Mouse (Mus musculus) thymus, adult 2 months (tissue): Measurements from ENCODE around the gene Fgfr2.

Experiments used
- CTCF ChIP-seq: fragments of 200-500 bp; IDR thresholded peaks from 2 replicates; pipeline ENCODE4 v1.5.1; 2012; ENCODE audit warnings: mild to moderate bottlenecking, control low read depth, low read length, moderate library complexity, borderline replicate concordance; ENCODE audit not compliant: control insufficient read depth, poor library complexity, insufficient read depth; ENCODE audit errors: extremely low read depth
- POLR2A ChIP-seq: fragments of 200-500 bp; IDR thresholded peaks from 2 replicates; pipeline ENCODE4 v1.6.1; 2012; ENCODE audit warnings: mild to moderate bottlenecking, low read length, control low read depth, moderate library complexity; ENCODE audit not compliant: control insufficient read depth, poor library complexity, insufficient read depth; ENCODE audit errors: extremely low read depth

DNA sequence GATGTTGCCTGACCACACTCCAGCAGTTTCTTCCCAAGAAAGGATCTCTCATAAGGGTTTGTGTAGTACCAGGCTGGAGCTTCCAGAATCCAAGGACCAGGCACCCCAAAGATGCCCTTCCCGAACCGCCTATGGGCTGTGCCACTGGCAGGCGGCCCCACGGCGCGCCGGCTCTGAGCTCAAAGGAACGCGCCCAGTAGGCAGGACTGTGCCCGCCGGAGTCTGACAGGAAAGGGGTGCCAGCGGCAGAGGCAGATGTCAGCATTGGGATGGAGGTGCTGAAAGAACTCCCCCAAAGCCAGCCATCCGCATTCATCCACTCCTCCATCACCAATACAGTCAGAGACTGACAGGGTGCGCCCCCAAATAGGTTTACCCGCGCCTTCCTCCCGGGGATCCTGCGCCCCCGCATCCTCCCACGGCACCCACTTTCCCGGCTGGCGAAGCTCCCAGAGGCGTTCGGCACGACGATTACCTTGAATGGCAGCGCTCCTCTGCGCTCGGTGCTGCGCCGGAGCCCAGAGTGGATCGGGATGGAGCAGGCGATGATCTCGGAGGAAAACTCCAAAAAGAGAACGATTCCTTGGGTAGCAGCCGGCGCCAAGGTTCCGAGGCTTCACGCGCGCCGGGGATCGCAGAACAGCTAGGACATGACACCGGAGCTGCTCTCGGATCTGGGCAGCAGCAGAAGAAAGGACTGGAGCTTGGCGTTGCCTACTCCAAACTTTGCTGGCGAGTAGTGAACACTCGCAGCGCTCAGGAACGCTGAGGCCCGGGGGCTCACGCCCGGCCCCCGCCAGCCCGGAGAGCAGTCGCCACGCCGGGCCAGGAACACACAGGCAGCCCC, 2857.6 kb downstream of the Fgfr2 start:
- TF ChIP-seq CTCF (no peak), POLR2A (no peak)
